Mouse (Mus musculus): ENCODE data around the gene Kalrn. TPM values are rescaled to one million over a fixed set of nuclear protein-coding genes. Genes with fewer than 3 reads are reported as not detected.

The Kalrn gene
- total RNA-seq, 2 experiments from 2014 or later, result 29.5 to 33.7 TPM

DNA sequence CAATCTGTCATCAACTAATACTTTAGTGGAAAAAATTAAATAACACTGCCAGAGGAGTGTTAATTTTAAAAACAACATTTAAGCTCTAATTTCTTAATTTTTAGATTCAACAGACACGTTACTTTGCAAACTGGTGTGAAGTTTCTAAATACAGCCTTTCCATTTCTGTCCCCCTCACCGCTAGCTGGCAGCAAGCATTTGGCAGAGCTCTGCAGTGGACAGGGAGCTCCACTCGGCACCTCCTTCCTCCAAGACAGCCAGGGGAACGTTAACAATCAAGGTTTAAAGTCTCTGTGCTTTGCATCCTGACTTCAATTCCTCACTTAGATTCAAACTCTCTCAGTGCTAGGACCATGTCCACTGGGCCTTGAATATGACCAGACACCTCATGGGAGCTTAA, 106.7 kb downstream of the Kalrn start:
- peak; percentile 27 to 46 for DNase-seq
- intact Hi-C loops (cut with DNase I), result loop anchor here (5.0 kb wide), 1 partner anchor 119 kb away; no protein-coding TSS in a partner anchor

DNA sequence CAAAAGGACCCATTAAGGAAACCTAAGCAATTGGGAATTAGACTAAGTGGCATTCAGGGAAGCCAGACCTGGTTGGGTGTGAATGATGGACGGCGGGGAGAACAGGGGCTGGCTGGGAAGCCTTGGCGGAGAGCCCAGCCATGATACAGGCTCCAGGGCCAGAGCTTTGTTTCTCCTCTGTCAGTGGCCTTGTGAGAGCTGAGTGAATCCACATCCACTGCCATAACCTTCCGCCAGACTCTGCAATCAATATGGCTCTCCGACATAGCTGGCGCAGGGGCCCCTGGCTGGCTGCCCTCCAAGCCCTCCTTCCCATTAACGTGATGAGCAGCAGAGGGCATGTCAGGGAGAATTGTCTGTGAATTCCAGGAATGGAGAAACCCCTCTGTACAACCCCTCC, 117.0 kb downstream of the Kalrn start:
- intact Hi-C loops (cut with DNase I), result no loop called here

DNA sequence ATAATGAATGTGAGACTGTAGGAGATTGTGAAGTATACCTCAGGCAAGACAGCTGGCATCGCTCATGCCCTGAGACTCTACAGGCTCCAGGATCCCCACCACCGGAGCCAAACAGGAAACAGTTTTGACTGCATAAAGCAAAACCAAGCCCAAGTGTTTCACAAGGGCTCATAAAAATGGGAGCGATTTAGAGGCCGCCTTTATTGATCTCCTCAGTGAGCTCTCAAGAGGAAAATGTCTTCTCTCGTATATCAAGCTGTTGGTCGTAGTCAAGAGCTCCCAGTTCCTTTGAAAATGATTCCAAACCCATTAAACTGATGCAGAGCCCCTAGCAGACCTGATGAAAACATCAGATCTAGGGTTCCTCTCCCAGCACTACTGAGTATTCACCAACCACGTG, 127.7 kb downstream of the Kalrn start:
- intact Hi-C loops (cut with DNase I), result no loop called here

More for the DNA sequence above, 117.0 kb downstream of the Kalrn start:
- peak; percentile 63 to 72 for DNase-seq

DNA sequence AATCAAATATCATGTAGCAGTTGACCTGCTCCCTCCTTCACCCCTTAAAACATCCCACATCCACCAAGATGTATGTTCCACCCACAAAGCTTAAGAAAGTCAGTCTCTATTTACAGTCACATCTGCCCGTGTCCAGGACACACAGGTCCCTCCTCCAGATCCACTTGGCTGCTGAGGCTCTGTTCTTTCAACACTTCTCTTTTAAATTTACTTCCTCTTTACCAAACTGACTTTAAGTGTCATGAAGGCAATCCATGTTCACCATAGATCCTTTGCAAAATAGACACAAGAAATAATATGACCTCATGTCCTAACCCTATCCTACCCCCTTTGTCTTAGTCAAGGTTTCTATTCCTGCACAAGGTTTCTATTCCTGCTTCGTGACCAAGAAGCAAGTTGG, 131.6 kb downstream of the Kalrn start:
- intact Hi-C loops (cut with DNase I), result no loop called here
- no peak for DNase-seq

More for the DNA sequence above, 127.7 kb downstream of the Kalrn start:
- DNase-seq, result no peak

DNA sequence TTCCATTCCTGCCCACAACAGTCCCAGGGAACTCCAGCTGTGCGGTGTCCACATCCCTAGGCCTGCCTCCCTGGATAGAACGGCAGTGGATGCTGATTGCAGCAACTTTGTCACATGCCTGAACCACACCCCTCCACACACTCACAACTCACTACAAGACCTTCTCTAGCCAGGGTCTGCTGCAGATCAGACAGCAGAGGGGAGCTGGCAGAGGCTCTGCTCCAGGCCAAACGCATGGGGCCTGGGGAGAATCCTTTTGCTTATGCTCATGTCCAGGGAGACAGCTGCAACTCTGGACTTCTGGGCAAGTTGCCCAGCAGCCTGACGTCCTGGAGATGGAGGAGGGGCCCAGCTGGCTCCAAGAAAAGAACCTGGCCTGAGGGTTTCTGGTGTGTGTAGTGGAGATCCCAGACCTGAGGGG, 132.3 kb downstream of the Kalrn start:
- intact Hi-C loops (cut with DNase I), result no loop called here
- peak; percentile 87 for DNase-seq

DNA sequence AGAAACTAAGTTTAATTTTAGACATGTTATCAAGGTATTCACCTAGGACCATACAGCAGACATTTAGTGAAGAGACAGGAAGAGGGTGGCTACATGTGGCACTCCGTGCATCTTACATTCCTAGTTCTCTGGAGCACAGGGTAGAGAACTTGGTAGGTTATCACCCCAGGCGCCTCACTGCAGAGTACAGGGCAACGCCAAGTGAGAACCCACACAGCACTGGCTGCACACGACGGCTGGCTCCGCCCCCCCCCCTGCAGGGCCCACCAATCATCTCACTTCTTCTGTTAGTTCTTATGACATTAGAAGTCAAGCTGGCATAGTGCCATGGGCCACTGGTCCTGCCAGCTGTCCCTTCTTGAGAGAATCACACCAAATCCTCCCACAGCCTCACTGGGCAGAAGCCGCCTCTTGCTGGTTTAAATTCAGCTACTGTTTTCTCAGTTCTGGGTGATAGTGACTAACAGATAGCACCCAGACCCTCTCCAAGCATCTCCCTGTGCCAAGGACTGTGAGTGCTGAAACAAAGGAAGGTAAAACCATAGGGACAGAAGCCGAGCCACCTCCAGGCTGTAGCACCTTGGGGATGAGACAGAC, 133.2 kb downstream of the Kalrn start:
- intact Hi-C loops (cut with DNase I), result no loop called here
- DNase-seq, result peak in 1 of 2 experiments; percentile 23

DNA sequence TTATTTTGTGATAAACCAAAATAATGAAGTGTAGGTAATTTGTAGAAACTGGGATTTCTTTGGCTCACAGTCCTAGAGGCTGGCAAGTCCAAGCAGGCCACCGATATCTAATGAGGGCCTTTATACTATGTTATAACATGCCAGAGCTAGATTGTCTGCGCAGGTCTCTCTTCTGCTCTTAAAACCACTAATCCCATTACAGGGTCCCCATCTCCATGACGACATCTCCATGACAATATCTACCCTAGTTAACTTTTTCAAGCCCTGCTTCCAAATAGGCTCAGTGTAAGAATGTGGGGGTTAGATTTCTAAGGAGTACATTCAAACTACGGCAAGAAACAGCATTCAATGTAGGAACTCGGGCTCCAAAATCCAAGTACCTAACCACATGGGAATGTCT, 143.2 kb downstream of the Kalrn start:
- no peak for DNase-seq
- intact Hi-C loops (cut with DNase I), result no loop called here

DNA sequence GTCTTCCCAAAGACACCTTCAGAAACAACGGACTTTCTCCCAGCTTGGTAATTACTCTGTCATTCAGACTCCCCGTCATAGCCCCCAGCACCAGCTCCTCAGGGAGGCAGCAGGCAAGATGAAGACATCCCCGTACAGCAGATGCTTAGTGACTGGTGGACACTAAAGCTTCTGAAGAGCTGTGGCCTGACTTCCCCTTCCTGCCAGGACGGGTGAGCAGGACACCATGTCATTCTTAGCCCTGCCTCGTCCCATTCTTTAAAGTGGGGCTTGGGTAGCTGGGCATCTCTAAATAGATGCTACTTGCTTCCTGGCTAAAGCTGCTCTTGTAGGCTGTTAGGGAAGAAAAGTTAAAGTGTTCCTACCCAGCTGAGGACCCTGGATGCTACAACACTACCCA, 145.7 kb downstream of the Kalrn start:
- no peak for DNase-seq
- intact Hi-C loops (cut with DNase I), result no loop called here

DNA sequence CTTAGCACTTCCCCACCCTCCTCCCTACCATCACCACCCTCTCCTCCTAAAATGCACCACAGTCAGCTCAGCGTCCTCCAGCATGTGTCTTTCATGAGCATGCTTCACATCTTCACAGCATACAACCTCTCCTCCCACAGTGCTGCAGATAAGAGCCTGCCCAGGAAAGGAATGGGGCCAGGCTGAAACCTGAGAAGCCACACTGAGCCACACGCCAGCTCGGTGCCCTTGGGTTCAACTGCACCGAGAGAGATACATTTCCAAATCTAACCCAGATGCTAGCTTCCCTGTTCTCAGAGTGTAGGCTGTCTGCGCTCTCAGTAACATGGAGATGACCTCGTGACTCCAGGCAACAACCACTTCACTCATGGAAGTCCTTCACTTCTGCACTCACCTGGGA, 151.9 kb downstream of the Kalrn start:
- DNase-seq, result peak; percentile 32 to 47
- intact Hi-C loops (cut with DNase I), result no loop called here

DNA sequence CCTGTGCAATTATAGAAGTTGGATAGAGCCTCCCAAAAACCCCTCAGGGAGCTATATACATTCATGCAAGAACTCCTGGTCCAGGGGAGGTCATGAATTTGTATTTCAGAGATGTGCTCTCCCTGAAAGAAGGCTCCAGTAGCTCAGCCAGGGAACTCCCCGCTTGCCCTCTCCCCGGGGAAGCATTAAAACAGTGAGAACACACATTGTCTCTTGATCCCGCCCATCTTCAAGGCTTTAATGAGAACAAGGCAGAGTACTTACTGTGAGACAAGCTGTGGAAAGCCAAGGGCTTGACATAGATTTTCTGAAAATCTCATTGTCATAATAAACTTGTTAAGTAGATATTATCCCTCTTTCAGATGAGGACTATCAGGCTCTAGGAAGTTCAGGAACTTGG, 155.4 kb downstream of the Kalrn start:
- no peak for DNase-seq
- intact Hi-C loops (cut with DNase I), result no loop called here

DNA sequence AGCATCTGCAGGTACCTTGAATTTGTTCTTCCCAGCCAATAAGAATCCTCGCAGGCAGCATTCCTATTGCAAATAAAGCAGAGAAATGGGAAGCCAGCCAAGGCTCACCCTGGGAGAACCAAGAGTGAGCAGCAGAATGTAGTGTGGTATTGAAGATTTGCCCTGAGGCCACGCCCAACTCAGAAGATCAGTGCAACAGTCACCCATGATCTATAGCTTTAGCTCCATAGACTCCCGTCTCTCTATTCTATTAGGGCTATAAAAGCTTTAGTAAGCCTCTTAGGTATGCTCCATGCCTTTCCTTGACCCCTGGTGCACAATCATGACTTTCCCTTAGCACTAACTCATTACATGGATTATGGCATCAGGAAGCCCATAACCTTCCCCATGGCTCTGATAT, 155.9 kb downstream of the Kalrn start:
- DNase-seq, result no peak
- intact Hi-C loops (cut with DNase I), result no loop called here

DNA sequence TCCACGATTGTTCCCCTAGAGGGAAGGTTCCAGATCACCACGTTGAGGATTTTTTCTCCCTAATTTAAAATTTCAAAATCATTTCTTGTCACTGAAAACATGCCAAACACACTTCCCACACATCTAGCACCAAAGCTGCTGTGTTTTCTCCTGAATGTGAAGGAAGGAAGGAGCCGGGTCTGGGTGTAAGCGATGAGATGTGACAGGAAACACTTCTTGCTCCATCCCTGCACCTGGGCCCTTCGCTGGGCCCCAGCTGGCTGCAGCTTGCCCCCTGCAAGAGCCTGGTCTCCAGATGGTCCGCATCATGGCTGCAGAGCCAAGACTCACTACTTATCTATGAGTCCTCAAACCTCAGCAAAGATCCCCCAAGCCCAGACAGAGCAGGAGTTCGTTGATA, 158.8 kb downstream of the Kalrn start:
- intact Hi-C loops (cut with DNase I), result loop anchor here (5.0 kb wide), 1 partner anchor 42 kb away; no protein-coding TSS in a partner anchor
- DNase-seq, result peak; percentile 69 to 73

DNA sequence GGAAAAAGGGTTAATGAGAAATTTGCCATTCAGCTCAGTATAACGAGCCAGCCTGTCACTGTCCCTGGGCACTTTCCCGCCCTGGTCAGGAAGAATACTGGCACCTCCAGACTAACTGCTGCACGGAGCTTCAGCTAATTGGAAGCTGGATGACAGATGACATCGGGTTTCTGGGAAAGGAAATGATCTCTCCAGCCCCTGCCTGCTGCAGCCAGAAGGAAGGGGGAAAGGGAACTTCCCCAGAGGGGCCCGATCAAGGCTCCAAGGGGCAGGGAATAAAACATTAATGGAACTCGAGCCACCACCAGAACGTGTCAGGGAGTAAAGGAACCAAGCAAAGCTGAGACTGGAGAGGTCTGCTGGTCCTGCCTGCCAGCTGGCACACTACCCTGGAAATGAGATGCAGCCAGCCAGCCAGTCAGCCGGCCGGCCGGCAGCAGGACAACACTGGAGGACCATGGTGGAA, 159.4 kb downstream of the Kalrn start:
- peak; percentile 76 to 83 for DNase-seq
- intact Hi-C loops (cut with DNase I), result loop anchor here (5.0 kb wide), 1 partner anchor 42 kb away; no protein-coding TSS in a partner anchor

DNA sequence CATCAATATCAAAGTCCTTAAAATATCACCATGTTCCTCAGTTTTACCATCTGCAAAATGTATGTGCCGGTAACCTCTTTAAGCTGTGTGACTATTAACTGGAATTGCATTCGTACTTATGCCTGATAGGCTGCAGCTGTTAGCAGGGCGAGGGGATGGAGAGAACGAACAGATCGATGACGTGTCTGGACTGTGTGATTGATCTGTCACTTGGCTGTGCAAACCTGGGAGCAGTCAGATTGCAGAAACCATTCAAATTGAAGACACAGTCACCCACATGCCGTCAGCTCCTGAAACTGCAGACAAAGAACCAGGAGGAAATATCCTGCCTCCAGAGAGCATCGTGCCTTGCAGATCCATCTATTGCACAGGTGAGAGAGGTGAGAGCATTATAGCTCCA, 166.3 kb downstream of the Kalrn start:
- intact Hi-C loops (cut with DNase I), result no loop called here
- DNase-seq, result no peak

DNA sequence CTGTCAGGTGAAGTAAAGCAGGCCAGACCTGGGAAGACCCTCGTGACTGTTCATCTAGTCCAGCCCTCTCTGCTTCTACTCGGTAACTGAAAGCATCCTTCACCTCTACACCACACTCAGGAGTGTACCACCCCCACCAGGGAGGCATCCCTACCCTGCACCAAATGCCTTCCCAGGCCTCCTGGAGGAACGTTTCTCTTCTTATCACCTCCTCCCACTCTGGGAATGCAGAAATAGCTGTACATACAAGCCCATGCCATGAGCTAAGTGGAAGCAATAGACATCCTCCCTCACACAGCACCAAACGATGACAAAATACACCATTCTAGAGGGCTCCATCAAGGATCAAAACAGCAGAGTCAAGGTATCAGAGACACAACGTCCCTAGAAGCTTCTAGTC, 168.2 kb downstream of the Kalrn start:
- no peak for DNase-seq
- intact Hi-C loops (cut with DNase I), result no loop called here

DNA sequence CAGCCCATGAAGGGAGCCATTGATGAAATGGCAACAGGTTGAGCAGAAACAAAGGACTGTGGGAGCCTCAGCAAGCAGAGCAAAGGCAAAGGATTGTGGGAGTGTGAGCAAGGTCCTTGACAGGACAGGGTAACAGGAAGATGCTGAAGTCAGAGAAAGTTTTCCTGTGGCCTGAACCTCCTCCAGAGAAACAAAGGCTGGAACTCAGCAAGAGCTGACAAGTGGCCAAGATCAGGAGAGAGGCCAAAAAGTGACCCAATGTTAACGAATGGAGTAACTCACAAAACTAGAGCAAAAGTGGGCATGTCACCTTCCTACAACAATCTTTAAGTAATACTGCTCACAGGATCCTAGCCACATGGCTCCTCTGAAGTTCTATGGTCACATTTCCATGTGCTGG, 172.1 kb downstream of the Kalrn start:
- DNase-seq, result peak in 1 of 2 experiments; percentile 18
- intact Hi-C loops (cut with DNase I), result no loop called here

DNA sequence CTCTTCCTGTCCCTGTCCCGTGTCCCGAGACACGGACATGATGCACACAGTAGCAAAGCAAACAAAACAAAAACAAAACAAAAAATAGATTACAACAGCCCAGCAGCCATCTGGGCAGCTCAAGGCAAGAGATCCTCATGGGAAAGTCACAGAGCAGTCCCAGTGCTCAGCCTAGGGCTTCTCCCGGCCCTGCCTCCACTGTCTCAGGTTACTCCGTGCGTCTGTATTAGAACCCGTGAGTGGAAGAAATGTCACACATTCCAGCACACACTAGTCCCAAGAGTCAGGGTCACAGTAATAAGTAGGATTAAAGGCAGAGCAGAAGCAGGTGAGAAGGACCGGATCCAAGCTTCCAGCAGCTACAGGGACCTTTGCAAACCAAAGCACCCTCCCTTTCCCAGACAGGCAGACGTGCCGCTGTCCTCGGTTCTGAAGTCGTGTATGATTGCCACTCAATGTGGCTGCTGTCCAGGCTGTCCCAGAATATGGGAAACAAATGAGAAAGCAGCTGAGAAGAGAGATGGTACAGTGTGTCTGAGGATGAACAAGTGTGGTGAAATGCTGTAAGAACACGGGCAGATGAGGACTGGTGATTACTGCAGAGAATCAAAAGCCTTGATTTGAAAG, 173.1 kb downstream of the Kalrn start:
- peak; percentile 67 to 81 for DNase-seq
- intact Hi-C loops (cut with DNase I), result no loop called here

DNA sequence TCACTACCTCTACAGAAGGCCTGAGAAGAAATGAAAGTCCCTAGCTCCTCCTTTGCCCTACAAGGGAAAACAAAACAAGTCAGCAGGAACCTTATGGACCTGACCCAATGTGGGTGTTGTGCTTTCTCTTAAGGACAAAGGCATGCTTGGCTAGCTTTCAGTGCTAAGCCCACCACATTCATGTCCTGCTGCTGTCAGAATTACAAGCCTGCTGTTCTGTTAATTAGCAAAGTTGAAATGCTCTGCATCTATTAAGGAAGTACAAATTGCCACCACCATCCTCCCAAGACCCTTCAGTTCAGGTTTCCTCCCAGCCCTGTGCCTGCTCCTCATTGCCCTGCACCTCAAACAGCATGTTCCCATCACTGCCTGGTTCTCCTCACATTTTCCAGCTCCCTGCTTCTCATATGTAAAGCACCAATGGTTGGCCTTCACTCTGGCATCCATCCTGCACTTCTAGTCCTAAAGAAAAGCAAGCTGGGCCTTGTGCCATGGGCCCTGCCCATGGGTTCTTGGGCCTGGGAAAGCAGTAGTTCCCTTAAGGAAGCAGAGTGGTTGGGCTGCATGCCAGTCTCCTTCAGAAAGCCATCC, 178.0 kb downstream of the Kalrn start:
- DNase-seq, result no peak
- intact Hi-C loops (cut with DNase I), result no loop called here

DNA sequence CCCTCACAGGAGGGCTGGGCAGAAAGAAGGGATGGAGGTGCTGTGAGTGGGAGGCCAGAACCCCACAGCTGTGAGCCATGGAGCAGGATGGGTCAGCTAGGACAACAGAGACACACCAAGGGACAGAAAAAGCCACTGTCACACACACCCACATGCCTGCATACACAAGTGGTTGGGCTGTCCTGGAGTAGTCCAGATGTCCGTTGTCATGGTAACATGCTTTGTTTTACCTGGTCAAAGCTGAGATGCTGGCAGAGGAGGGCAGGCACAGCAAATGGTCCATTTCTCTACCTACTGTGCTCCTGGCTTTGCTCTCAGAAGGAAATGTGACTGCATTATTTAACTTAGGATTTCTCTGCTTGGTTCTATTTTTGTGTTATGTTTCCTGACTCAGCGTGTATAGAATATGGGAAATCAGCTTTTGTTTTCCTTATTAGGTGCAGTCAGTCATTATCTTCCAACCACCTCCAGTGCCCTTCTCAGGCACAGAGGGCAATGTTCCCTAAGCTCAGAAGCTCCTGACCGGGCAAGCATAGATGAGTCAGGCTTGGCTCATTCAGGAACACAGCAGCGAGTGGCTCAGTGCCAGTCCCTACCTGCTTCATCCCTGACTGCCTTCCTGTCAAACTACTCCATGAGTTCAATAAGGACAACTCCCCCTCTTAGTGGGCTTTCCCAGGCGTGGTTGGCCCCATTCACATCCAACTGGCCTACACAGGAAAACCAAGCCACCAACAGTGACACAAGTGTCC, 183.6 kb downstream of the Kalrn start:
- intact Hi-C loops (cut with DNase I), result no loop called here

DNA sequence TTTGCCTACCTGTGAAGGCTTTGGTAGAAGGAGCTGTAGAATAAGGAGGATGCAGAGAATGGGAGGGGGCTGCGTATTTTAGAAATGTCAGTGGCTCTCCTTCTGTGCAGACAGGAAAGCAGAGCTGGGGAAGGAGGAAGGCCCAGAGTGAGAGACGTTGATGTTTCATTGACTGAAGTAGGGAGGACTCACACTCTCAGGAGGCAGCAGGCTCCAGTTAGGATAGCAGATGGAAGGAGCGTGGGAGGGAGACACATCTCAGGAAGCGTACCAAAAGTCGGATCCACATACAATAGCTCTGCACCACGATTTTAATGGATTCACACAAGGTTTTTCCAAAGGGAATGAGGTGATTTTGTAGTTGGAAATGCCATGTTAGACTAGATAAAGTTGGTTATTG, 184.5 kb downstream of the Kalrn start:
- DNase-seq, result no peak
- intact Hi-C loops (cut with DNase I), result no loop called here

More for the DNA sequence above, 183.6 kb downstream of the Kalrn start:
- no peak for DNase-seq

DNA sequence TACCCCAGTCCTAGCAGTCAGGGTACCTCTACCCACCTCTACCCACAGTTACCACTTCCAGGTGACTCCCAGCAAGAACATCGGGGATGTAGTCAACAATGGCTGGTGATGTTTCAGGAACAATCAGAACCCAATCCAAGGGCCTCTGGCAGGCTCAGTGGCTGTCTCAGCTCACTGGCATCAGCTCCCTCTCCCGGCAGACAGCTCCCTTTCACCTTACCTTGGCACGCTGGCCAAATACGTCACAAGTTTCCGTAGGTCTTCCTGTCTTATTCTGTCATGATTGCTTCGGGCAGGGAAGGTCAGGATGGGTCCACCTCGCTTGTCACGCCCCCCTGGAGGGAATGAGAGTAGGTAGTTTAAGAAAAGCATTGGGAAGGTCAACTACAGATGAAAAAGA, 188.3 kb downstream of the Kalrn start:
- no peak for DNase-seq
- intact Hi-C loops (cut with DNase I), result no loop called here

Data from heart, postnatal 14 days (tissue).